Mouse (Mus musculus) thymus, adult 2 months (tissue): Measurements from ENCODE around the gene Zfp445. TPM values are rescaled to one million over a fixed set of nuclear protein-coding genes. Genes with fewer than 3 reads are reported as not detected.

Experiments used
- DNase-seq: peaks from one replicate; pipeline ENCODE4 v3.0.0; 2021
- H3K27ac ChIP-seq: fragments of 200-500 bp; 2 replicates; pipeline ENCODE4 v1.5.1; 2012; ENCODE audit warnings: low read length, control low read depth; ENCODE audit not compliant: control insufficient read depth, insufficient read depth
- H3K27me3 ChIP-seq: fragments of 200-500 bp; 2 replicates; pipeline ENCODE4 v1.6.1; 2012; ENCODE audit warnings: mild to moderate bottlenecking, low read length, moderate library complexity, mixed read lengths; ENCODE audit not compliant: control insufficient read depth, insufficient read depth
- H3K36me3 ChIP-seq: fragments of 200-500 bp; 2 replicates; pipeline ENCODE4 v1.6.1; 2012; ENCODE audit warnings: mild to moderate bottlenecking, low read length, moderate library complexity; ENCODE audit not compliant: control insufficient read depth, insufficient read depth
- H3K4me1 ChIP-seq: fragments of 200-500 bp; replicated peaks from 2 replicates; pipeline ENCODE4 v1.6.1; 2012; ENCODE audit warnings: low read length; ENCODE audit not compliant: control insufficient read depth, insufficient read depth
- H3K4me3 ChIP-seq: fragments of 200-500 bp; 2 replicates; pipeline ENCODE4 v1.5.1; 2012; ENCODE audit warnings: mild to moderate bottlenecking, low read length, control low read depth, moderate library complexity; ENCODE audit not compliant: control insufficient read depth, insufficient read depth
- CTCF ChIP-seq: fragments of 200-500 bp; IDR thresholded peaks from 2 replicates; pipeline ENCODE4 v1.5.1; 2012; ENCODE audit warnings: mild to moderate bottlenecking, control low read depth, low read length, moderate library complexity, borderline replicate concordance; ENCODE audit not compliant: control insufficient read depth, poor library complexity, insufficient read depth; ENCODE audit errors: extremely low read depth
- POLR2A ChIP-seq: fragments of 200-500 bp; IDR thresholded peaks from 2 replicates; pipeline ENCODE4 v1.6.1; 2012; ENCODE audit warnings: mild to moderate bottlenecking, low read length, control low read depth, moderate library complexity; ENCODE audit not compliant: control insufficient read depth, poor library complexity, insufficient read depth; ENCODE audit errors: extremely low read depth
- WGBS: fragments of 180-500 bp; shearing (Covaris S2); methylation state at CpG from one replicate; pipeline ENCODE4 v1.1.7; 2018; 5-methylcytosine and 5-hydroxymethylcytosine counted together
- polyA plus RNA-seq: library from polyadenylated mRNA; depleted of rRNA; stranded (reverse); fragments of >200 nt; gene quantifications from 2 replicates; pipeline ENCODE4 v1.2.3, GENCODE M21; 2012

Gene Zfp445
- polyA plus RNA-seq, 1 experiment: 56.2 TPM

DNA sequence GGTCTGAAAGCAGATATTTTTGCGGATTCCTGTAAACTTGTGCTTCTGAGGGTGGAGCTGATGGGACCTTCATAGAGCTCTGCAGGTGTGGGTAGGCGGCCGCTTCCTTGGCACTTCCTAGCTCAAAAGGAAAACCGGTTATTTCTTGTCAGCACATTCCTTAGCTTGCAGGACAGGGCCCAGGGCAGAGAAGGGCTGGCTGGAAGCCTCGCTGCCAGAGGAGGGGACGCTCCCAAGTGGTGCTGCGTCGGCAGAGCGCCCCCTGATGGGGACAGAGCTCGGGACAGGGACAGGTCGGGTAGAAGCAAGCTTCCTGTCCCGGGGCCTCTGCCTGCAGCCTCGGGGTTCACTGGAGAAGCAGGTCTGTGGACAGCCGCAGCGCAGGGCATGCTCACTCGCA lies 28.1 kb downstream of the Zfp445 start:
- peak; percentile 5 for DNase-seq
- no peaks in the 10 kb centered on the region; the same call in 1 of the 2 replicates for H3K36me3 ChIP-seq
- no peak overlapping the region for H3K27ac ChIP-seq

DNA sequence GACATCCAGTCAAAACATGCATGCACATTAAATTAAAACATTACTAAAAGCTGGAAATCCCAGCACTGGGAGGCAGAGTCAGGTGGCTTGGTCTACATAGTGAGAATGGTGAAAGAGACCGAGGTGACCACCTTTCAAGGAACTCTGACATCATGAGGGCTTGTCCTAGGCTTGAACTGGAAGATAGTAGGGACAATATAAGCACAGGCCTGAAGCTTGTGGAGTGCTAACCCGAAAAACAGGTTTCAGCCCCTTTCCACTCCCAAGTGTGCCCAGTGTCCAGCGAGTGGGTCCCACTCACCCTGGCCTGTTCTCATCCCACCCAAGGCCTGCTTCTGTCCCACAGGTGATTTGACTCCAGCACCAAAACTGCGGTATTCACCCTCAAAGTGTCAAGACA lies 28.6 kb downstream of the Zfp445 start:
- Histone ChIP-seq H3K4me1 (no peaks in the 10 kb centered on the region), H3K27ac (no peak overlapping the region), H3K27me3 (no peaks in the 10 kb centered on the region), H3K4me3 (no peak overlapping the region), H3K36me3 (no peaks in the 10 kb centered on the region; the same call in 1 of the 2 replicates)
- WGBS: 92% methylated on average over 4 of the region's 4 CpGs
- TF ChIP-seq POLR2A (no peak), CTCF (no peak)
- no peak for DNase-seq

More for the DNA sequence above, 28.1 kb downstream of the Zfp445 start:
- TF ChIP-seq CTCF (no peak), POLR2A (no peak)
- no peaks in the 10 kb centered on the region for H3K4me1 ChIP-seq
- 65% methylated on average over 16 of the region's 16 CpGs for whole genome bisulfite sequencing
- no peak overlapping the region for H3K4me3 ChIP-seq
- no peaks in the 10 kb centered on the region for H3K27me3 ChIP-seq

DNA sequence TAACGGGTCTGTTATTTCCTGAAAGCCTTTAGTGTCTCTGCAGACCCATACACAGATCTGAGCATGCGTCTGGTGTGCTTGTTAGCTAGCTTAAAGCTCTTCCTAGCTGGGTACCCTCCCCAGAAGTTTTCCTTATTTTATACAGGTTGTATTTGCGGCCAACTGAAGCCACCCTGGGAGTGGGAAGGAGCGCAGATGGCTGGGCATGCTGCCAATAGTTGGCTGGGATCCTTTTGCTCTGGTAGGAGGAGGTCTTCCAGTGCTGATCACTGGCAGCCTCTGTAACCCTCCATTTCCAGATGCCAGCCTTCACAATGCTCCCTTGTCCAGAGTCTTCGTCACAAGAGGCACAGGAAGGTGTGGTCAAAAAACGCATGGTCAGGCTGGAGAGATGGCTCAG lies 29.0 kb downstream of the Zfp445 start:
- Histone ChIP-seq H3K4me1 (no peaks in the 10 kb centered on the region), H3K36me3 (no peaks in the 10 kb centered on the region; the same call in 1 of the 2 replicates), H3K27ac (no peak overlapping the region), H3K27me3 (no peaks in the 10 kb centered on the region), H3K4me3 (no peak overlapping the region)
- no peak for DNase-seq
- 80% methylated on average over 6 of the region's 6 CpGs for WGBS
- TF ChIP-seq POLR2A (no peak), CTCF (no peak)

DNA sequence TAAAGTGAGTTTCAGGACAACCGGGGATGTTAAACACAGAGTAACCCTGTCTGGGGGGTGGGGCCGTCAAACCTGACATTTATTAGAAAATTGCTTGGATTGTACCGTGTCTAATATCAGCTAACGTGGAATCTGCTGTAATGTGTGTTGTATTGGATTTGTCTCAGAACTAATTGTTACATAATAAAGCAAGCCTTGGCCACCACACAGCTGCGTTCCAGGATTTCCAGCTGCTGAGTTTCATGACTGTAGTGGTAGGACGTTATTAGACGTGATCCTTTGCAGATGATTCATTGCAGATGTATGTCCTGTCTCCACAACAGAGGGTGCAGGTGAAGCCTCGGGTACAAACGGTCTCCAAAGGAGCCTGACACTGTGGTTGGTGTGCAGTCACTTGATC lies 29.7 kb downstream of the Zfp445 start:
- DNase-seq: no peak
- 81% methylated on average over 9 of the region's 9 CpGs for WGBS

DNA sequence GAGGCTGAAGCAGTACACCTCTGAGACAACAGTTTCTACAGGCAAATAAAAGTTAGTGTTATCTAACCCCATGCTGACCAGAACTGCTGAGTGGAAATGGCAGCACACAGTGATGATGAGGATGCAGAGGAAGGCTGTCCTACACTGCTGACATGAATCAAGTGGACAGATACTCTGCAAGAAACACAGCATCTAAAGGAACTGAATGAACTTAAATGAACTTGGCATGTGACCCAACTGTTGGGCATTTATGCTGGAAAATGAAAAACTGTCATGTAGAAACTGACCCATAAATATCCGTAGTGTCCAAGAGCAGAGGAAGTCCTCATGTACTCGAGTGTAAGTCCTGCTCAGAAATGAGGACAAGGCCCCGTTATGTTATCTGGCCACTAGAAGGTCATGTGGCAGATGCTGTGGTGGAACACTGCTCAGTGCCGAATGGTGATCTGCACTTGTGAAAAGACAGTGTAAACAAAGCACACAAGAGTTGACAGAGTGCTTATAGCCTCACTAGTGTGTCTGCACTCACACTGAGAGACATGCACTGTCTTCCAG lies 35.9 kb downstream of the Zfp445 start:
- DNase-seq: no peak
- no peak overlapping the region for H3K4me3 ChIP-seq
- H3K27ac ChIP-seq: no peak overlapping the region
- no peak for TF ChIP-seq POLR2A
- WGBS: 92% methylated on average over 4 of the region's 4 CpGs
- H3K36me3 ChIP-seq: peaks cover 14% of the 10 kb centered on the region
- H3K27me3 ChIP-seq: no peaks in the 10 kb centered on the region
- no peaks in the 10 kb centered on the region for H3K4me1 ChIP-seq

More for the DNA sequence above, 29.7 kb downstream of the Zfp445 start:
- no peaks in the 10 kb centered on the region for H3K27me3 ChIP-seq
- no peak overlapping the region for H3K27ac ChIP-seq
- no peak overlapping the region for H3K4me3 ChIP-seq
- no peaks in the 10 kb centered on the region; the same call in 1 of the 2 replicates for H3K36me3 ChIP-seq
- TF ChIP-seq POLR2A (no peak), CTCF (no peak)
- no peaks in the 10 kb centered on the region for H3K4me1 ChIP-seq

DNA sequence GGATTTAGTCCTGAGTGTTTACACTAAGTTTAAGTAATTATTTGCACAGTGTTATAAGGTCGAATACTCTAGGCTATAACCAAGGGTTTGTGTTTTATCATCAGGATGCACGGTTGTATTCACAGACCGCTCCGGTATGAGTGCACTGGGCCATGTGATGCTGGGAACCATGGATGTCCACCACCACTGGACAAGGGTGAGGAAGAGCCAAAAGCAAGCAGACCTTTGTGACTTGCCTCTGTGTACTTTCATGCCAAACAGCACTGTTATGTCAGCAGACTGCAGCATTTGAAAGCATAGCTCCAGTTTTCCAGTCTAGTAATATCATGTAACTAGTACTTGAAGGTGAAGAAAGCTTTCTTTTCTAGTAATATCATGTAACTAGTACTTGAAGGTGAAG lies 39.1 kb downstream of the Zfp445 start:
- 99% methylated on average over 4 of the region's 4 CpGs for WGBS

More for the DNA sequence above, 39.1 kb downstream of the Zfp445 start:
- H3K27ac ChIP-seq: no peak overlapping the region
- H3K27me3 ChIP-seq: no peaks in the 10 kb centered on the region
- H3K4me1 ChIP-seq: no peaks in the 10 kb centered on the region
- no peak overlapping the region for H3K4me3 ChIP-seq
- TF ChIP-seq CTCF (no peak), POLR2A (no peak)
- no peak for DNase-seq
- peaks cover 21% of the 10 kb centered on the region for H3K36me3 ChIP-seq
